Mouse (Mus musculus): ENCODE results near the gene Parp9.
"Not testable (repeated sequence)": the region's sequence is repeated elsewhere in the genome, so short reads cannot be mapped to it uniquely, and the experiment has no call there.

The Parp9 gene

DNA sequence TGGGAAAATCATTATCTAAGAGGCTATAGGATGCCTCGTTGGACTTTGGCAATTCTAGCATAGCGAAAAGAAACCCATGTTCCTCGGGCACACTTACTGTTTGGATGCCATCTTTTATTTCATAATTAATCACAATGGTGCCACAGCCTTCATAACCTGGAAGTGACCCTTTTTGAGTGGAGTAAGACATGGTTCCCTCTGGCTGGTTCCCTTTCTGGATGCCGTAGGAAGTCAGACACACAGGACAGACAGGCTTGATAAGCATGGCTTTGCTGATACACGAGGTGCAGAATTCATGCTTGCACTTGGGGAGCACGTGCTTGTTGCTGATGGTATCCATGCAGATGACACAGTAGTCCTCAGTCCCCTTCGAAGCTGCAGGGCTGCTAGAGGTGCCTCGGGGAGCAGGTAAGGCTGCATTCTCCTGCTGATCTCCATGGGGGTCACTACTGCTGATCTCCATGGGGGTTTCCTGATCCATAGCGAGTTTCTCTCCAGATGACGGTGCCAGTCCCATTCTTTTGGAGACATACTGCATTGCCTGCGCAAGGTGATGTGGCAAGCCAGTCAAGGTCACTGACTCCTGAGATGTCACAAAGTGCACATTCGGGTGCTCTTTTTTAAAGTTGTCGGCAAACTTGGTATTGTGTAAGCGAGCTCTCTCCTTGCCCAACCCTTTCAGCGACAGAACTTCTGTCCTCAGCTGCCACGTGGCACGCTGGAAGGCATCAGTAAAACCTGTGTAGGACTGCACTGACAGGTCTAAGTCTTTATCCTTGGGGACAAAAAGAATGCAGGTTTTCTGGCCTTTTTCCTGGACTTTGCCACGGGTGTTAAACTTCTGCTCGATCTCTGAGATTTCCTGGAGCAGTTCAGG lies 5.9 kb upstream of the Parp9 start:
- no peak for DNase-seq (ENCODE audit: low spot score)

DNA sequence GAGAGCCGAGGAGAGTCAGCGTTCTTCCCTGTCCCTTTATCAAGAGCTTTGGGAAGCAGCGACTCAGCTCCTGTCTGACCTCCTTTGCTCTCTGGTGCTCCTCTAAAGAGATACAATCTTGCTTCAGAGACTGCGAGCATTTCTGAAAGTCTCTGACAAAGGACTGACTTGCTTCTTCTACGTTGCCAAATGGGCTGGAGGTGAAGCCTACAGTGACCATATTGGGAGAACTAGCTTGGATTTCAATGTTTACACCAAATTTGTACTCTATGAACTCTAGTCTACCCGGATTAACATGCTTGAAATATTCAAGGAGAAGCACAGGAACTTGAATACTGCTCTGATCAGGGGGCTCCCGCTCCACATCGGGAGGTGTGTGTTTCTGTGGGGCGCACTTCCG lies 5.1 kb upstream of the Parp9 start:
- peak; percentile 19 for DNase-seq (ENCODE audit: low spot score)

DNA sequence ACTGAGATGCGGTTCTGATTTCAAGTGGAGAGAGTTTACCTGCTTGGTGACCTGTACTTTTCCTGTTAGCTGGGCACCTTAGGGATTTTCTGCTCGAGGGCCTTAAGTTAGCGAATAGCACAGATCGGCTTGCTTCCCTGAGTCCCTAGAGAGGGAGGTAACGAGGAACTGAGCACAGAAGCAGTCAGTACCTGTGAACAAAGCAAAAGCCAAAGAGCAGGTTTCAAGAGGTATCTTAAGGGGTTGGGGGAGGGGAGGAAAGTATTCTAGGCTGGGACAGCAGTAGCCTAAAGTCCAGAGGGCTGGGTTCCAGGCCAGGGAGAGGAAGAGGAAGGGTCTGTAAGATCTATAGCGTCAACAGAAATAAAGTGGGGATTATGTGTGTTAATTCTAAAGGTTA lies 991 bp downstream of the Parp9 start:
- no peak for DNase-seq (ENCODE audit: low spot score)

GRCm38 (mm10) chr16:35939690-35940089 lies 1.4 kb downstream of the Parp9 start:
- peak; percentile 71 for DNase-seq (ENCODE audit: low spot score)

DNA sequence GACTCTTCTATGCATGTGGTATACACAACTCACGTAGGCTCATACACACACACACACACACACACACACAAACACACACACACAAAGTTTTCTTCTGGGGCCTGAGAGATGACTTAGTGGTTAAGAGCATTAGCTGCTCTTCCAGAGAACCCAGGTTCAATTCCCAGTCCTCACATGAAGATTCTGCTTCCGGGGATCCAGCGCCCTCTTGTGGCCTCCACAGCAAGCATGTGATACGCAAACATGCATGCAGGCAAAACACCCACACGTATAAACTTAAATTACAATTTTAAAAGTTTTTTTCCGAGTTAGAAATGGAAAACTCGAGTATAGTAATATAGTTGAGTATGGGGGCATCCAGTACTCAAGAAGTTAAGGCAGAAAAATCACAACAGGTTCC lies 3.1 kb downstream of the Parp9 start:
- DNase-seq (ENCODE audit: low spot score) = no peak

- DNase-seq (ENCODE audit: low spot score) = no peak
Measured at GRCm38 (mm10) chr16:35949264-35949663, 11.0 kb downstream of the Parp9 start.

DNA sequence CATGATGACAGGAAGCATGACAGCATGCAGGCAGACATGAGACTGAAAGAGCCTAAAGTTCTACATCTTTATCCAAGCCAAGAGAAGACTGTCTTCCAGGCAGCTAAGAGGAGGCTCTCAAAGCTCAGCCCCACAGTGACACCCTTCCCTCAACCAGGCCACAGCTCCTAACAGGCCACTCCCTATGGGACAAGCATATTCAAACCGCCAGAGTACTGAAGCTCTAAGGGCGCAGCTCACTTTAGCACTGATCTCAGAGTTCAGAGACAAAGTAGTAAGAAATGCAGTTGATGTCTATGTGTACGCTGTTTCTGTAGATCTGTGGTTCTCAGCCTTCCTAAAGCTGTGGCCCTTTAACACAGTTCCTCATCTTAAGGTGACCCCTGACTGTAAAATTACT lies 12.9 kb downstream of the Parp9 start:
- DNase-seq (ENCODE audit: low spot score) = no peak

- no peak for DNase-seq (ENCODE audit: low spot score)
Measured at GRCm38 (mm10) chr16:35952628-35953130, 14.4 kb downstream of the Parp9 start.

DNA sequence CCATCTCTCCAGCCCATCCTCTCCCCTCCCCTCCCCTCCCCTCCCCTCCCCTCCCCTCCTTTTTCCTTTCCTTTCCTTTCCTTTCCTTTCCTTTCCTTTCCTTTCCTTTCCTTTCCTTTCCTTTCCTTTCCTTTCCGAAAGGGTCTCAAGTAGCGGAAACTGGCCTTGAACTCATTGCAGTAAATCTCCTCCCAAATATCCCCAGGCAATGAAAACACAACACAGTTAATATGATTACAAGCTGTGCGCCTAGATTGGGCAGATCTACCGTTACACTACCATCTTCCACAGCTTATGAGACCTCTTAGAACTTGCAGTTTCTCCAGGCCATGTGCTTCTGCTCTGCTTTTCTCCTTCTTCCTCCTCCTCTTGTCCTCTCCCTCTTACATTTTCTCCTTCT lies 27.7 kb downstream of the Parp9 start:
- not testable (repeated sequence) for DNase-seq (ENCODE audit: low spot score)

- DNase-seq (ENCODE audit: low spot score) = no peak
Measured at GRCm38 (mm10) chr16:35966411-35967115, 28.3 kb downstream of the Parp9 start.

GRCm38 (mm10) chr16:35967319-35967718 lies 29.0 kb downstream of the Parp9 start:
- DNase-seq (ENCODE audit: low spot score) = no peak

DNA sequence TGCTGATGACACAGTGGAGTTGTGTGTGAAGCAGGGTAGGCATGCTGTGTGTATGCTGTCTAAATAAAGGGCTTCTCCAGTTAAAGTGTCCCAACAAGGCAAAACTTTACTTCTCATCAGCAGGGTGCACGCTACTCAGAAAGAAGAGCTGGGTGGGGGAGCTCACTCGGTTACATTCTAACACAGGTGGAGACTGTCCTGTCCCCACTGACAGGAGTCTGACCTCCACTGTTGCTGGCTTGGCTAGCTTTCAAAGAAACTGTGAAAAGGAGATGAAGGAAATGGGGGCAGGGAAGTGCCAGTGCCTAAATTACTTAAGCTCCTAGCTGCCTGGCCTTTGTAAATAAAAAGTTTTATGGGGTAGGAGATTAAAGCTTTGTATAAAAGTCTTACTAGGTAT lies 29.9 kb downstream of the Parp9 start:
- no peak for DNase-seq (ENCODE audit: low spot score)

GRCm38 (mm10) chr16:35974021-35974420 lies 35.8 kb downstream of the Parp9 start:
- no peak for DNase-seq (ENCODE audit: low spot score)

DNA sequence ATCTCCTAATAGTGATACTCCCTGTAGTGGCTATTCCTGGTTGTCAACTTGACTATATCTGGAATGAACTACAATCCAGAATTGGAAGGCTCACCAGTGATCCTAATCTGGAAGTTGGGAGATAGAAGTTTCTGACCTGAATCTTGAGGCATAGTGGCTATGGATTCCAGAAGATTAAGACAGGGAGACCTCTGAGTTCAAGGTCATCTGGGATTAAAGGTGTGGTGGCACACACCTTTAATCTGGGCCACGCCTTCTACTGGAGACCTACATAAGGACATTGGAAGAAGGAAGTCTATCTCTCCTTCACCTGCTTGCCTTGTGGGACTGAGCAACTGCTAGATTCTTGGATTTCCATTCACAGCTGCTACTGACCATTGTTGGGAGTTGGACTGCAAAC lies 40.2 kb downstream of the Parp9 start, which contains the start of gene Kpna1:
Gene Kpna1, plus strand, starts transcription at position 301 of the 400 bp plus-strand sequence.
- DNase-seq (ENCODE audit: low spot score) = not testable (repeated sequence)

DNA sequence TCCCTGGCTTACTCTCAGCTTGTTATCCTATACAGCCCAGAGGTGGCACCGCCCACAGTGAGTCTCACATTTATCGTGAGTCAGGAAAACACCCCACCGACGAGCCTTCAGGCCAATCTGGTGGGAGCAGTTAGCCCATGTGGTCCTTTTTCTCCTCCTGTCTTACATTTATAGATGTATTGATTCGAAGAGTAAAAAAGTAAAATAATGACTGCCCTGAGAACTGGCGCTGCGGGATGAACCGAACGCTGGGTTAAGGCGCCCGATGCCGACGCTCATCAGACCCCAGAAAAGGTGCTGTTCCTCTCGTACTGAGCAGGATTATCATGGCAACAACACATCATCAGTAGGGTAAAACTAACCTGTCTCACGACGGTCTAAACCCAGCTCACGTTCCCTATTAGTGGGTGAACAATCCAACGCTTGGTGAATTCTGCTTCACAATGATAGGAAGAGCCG lies 43.1 kb downstream of the Parp9 start:
- DNase-seq (ENCODE audit: low spot score) = peak; percentile 99

GRCm38 (mm10) chr16:35982506-35982901 lies 44.2 kb downstream of the Parp9 start:
- no peak for DNase-seq (ENCODE audit: low spot score)

DNA sequence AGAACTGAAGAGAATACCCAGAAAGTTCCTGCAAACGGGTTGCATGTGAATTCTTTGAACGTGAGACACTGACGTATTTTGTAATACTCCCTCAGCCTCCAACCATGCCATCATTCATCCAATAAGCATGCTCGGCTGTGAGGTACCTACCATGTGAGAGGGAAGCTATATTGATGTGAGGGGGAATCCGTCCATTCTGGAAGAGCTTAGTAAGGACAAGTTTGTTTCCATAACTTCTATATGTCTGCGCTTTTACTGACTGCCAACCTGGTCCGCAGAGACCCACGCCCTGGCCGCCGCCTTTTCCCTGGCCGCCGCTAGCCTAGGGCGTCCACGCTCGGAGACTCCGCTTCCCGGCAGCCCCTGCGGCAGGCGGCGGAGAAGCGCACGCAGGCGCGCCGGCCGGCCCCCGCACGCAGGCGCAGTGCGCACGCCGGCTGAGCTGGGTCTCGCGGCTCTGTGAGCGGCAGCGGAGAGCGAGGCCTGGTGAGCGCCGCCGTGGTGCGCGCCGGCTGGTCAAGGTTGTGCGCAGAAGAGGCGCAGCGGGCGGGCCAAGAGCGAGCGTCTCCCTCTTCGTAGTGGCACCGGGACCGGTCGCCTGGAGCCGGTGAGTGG lies 44.7 kb downstream of the Parp9 start:
- DNase-seq (ENCODE audit: low spot score) = peak; percentile 93

GRCm38 (mm10) chr16:35983517-35984101 lies 45.3 kb downstream of the Parp9 start:
- peak; percentile 77 for DNase-seq (ENCODE audit: low spot score)

- no peak for DNase-seq (ENCODE audit: low spot score)
Measured at GRCm38 (mm10) chr16:35984471-35984870, 46.2 kb downstream of the Parp9 start.

- DNase-seq (ENCODE audit: low spot score) = no peak
Measured at GRCm38 (mm10) chr16:35987930-35988329, 49.7 kb downstream of the Parp9 start.

DNA sequence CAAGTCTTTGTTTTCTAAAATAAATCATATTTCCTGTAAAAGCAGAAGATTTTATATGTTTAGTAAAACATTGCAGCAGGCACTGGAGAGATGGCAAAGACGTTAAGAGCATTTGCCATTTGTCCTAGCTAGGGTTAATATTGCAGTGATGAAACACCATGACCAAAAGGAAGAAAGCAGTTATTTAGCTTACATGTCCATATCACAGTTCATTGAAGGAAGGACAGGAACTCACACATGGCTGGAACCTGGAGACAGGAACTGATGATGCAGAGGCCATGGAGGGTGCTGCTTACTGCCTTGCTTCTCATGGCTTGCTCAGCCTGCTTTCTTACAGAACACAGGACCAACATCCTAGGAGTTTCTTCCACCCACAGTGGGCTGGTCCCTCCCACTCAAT lies 54.1 kb downstream of the Parp9 start:
- DNase-seq (ENCODE audit: low spot score) = no peak

- DNase-seq (ENCODE audit: low spot score) = no peak
Measured at GRCm38 (mm10) chr16:35993316-35993715, 55.0 kb downstream of the Parp9 start.

All from testis, postnatal 14 days (tissue).